Mouse (Mus musculus) embryonic fibroblast, embryonic 13.5 days (primary cell): ENCODE measurements at regions not wholly inside any gene's neighbourhood (a gene's known extent, or its start where the extent isn't known, plus 50 kb on each side); places are given as distances from the start of the nearest gene placed in this dataset.

ENCODE experiments used
- H3K27ac ChIP-seq: 2 replicates; pipeline ENCODE4 v1.5.1; 2012; ENCODE audit warnings: low read length, control low read depth, inconsistent platforms; ENCODE audit not compliant: insufficient read depth
- H3K4me1 ChIP-seq: 2 replicates; pipeline ENCODE4 v1.6.1; 2011; ENCODE audit warnings: low read length; ENCODE audit not compliant: control insufficient read depth, insufficient read depth
- H3K4me3 ChIP-seq: 2 replicates; pipeline ENCODE4 v1.5.1; 2011; ENCODE audit warnings: mild to moderate bottlenecking, control low read depth, low read length; ENCODE audit not compliant: insufficient read depth
- CTCF ChIP-seq: IDR thresholded peaks from 2 replicates; pipeline ENCODE4 v1.5.1; 2011; ENCODE audit warnings: mild to moderate bottlenecking, control low read depth, low read length, moderate library complexity, borderline replicate concordance; ENCODE audit not compliant: insufficient read depth
- POLR2A ChIP-seq: IDR thresholded peaks from 2 replicates; pipeline ENCODE4 v1.6.1; 2011; ENCODE audit warnings: low read depth, mild to moderate bottlenecking, control low read depth, low read length, moderate library complexity

- no peak for TF ChIP-seq POLR2A
- TF ChIP-seq CTCF = no peak
- H3K4me3 ChIP-seq = no peak overlapping the region
- H3K27ac ChIP-seq = no peak overlapping the region
- H3K4me1 ChIP-seq = no peaks in the 10 kb centered on the region
Observed at GRCm38 (mm10) chr17:59365340-59365739, 352.2 kb upstream of the Nudt12 start.

GRCm38 (mm10) chr17:59362110-59362509 is 348.9 kb upstream of the Nudt12 start:
- TF ChIP-seq CTCF (no peak), POLR2A (no peak)
- H3K4me1 ChIP-seq = no peaks in the 10 kb centered on the region
- no peak overlapping the region for H3K4me3 ChIP-seq
- no peak overlapping the region for H3K27ac ChIP-seq

GRCm38 (mm10) chr17:59361119-59361518 is 347.9 kb upstream of the Nudt12 start:
- Histone ChIP-seq H3K4me1 (no peaks in the 10 kb centered on the region), H3K27ac (no peak overlapping the region), H3K4me3 (no peak overlapping the region)
- TF ChIP-seq CTCF = no peak
- TF ChIP-seq POLR2A = no peak

GRCm38 (mm10) chr17:59359503-59359902 is 346.3 kb upstream of the Nudt12 start:
- TF ChIP-seq CTCF (no peak), POLR2A (no peak)
- Histone ChIP-seq H3K4me1 (no peaks in the 10 kb centered on the region), H3K4me3 (no peak overlapping the region), H3K27ac (no peak overlapping the region)

- Histone ChIP-seq H3K27ac (no peak overlapping the region), H3K4me3 (no peak overlapping the region), H3K4me1 (no peaks in the 10 kb centered on the region)
- no peak for TF ChIP-seq POLR2A
- no peak for TF ChIP-seq CTCF
Observed at GRCm38 (mm10) chr17:59345526-59345925, 332.4 kb upstream of the Nudt12 start.

GRCm38 (mm10) chr17:59297939-59298338 is 284.8 kb upstream of the Nudt12 start:
- Histone ChIP-seq H3K4me3 (no peak overlapping the region), H3K4me1 (no peaks in the 10 kb centered on the region), H3K27ac (no peak overlapping the region)
- TF ChIP-seq POLR2A = no peak
- TF ChIP-seq CTCF = no peak

- Histone ChIP-seq H3K27ac (no peak overlapping the region), H3K4me1 (no peaks in the 10 kb centered on the region), H3K4me3 (no peak overlapping the region)
- TF ChIP-seq CTCF (0 out of 2 replicates have a peak, but pooled peaks have one; percentile 22), POLR2A (no peak)
Observed at GRCm38 (mm10) chr17:59281364-59281763, 268.2 kb upstream of the Nudt12 start.

GRCm38 (mm10) chr17:59279811-59280210 is 266.6 kb upstream of the Nudt12 start:
- H3K4me3 ChIP-seq = no peak overlapping the region
- no peak overlapping the region for H3K27ac ChIP-seq
- TF ChIP-seq POLR2A = no peak
- TF ChIP-seq CTCF = no peak
- H3K4me1 ChIP-seq = no peaks in the 10 kb centered on the region

- H3K4me3 ChIP-seq = no peak overlapping the region
- no peak overlapping the region for H3K27ac ChIP-seq
- no peak for TF ChIP-seq CTCF
- no peak for TF ChIP-seq POLR2A
- H3K4me1 ChIP-seq = peaks cover 5% of the 10 kb centered on the region
Observed at GRCm38 (mm10) chr17:59269613-59270012, 256.4 kb upstream of the Nudt12 start.

- TF ChIP-seq CTCF (no peak), POLR2A (no peak)
- Histone ChIP-seq H3K4me3 (no peak overlapping the region), H3K27ac (no peak overlapping the region), H3K4me1 (no peaks in the 10 kb centered on the region)
Observed at GRCm38 (mm10) chr17:59249000-59249399, 235.8 kb upstream of the Nudt12 start.

- TF ChIP-seq CTCF (no peak), POLR2A (no peak)
- H3K4me1 ChIP-seq = no peaks in the 10 kb centered on the region
- no peak overlapping the region for H3K4me3 ChIP-seq
Observed at GRCm38 (mm10) chr17:59232251-59232650, 219.1 kb upstream of the Nudt12 start.

More at GRCm38 (mm10) chr17:59232251-59232650, 219.1 kb upstream of the Nudt12 start:
- no peak overlapping the region for H3K27ac ChIP-seq
